Mouse (Mus musculus) heart, adult 2 months (tissue): ENCODE data around the gene Gm20521. TPM values are rescaled to one million over a fixed set of nuclear protein-coding genes. Genes with fewer than 3 reads are reported as not detected.

Experiments
- DNase-seq, 2 experiments: peaks; one replicate each; pipeline ENCODE4 v3.0.0; 2021
- H3K27ac ChIP-seq: fragments of 200-600 bp; 2 replicates; pipeline ENCODE4 v1.8.1; 2022
- H3K27me3 ChIP-seq: fragments of 200-500 bp; 2 replicates; pipeline ENCODE4 v1.6.1; 2012; ENCODE audit warnings: mild to moderate bottlenecking, low read length, inconsistent platforms, mixed read lengths; ENCODE audit not compliant: control insufficient read depth, insufficient read depth
- H3K36me3 ChIP-seq: fragments of 200-500 bp; 2 replicates; pipeline ENCODE4 v1.6.1; 2012; ENCODE audit warnings: low read length, inconsistent platforms; ENCODE audit not compliant: control insufficient read depth, insufficient read depth
- H3K4me1 ChIP-seq: fragments of 200-500 bp; 2 replicates; pipeline ENCODE4 v1.6.1; 2011; ENCODE audit warnings: low read length; ENCODE audit not compliant: control insufficient read depth, insufficient read depth
- H3K4me3 ChIP-seq: fragments of 200-600 bp; 2 replicates; pipeline ENCODE4 v1.8.1; 2022
- H3K79me2 ChIP-seq: fragments of 200-500 bp; replicated peaks from 2 replicates; pipeline ENCODE4 v1.6.1; 2012; ENCODE audit warnings: mild to moderate bottlenecking, inconsistent platforms, low read length, moderate library complexity, mixed read lengths; ENCODE audit not compliant: control insufficient read depth, insufficient read depth
- H3K9ac ChIP-seq: fragments of 200-500 bp; 2 replicates; pipeline ENCODE4 v1.6.1; 2012; ENCODE audit warnings: low read depth, mild to moderate bottlenecking, control low read depth, inconsistent platforms, low read length, mixed read lengths
- CTCF ChIP-seq: fragments of 200-600 bp; IDR thresholded peaks from 2 replicates; pipeline ENCODE4 v1.8.1; 2022; ENCODE audit warnings: antibody characterized with exemption, mild to moderate bottlenecking, moderate library complexity
- EP300 ChIP-seq: fragments of 200-500 bp; IDR thresholded peaks from 2 replicates; pipeline ENCODE4 v1.6.1; 2011; ENCODE audit warnings: low read depth, low read length, control low read depth; ENCODE audit not compliant: insufficient read depth
- POLR2A ChIP-seq: fragments of 200-500 bp; IDR thresholded peaks from 2 replicates; pipeline ENCODE4 v1.6.1; 2011; ENCODE audit warnings: mild to moderate bottlenecking, low read depth, low read length, control low read depth; ENCODE audit not compliant: insufficient read depth
- WGBS: fragments of 180-500 bp; shearing (Covaris S2); methylation state at CpG from one replicate; pipeline ENCODE4 v1.1.7; 2018; 5-methylcytosine and 5-hydroxymethylcytosine counted together
- intact Hi-C: fragments of 180-260 bp; cut with DNase I; formaldehyde crosslinking; loops from one replicate; pipeline ENCODE4 v1.15.1; 2025
- polyA plus RNA-seq: library from polyadenylated mRNA; depleted of rRNA; stranded (reverse); fragments of >200 nt; gene quantifications from 2 replicates; pipeline ENCODE4 v1.2.3, GENCODE M21; 2012
- total RNA-seq, 2 experiments: library from RNA; stranded (reverse); gene quantifications; 2 replicates each; pipeline ENCODE4 v1.2.3; 2021

Gm20521 gene
- total and polyA plus RNA-seq, 3 experiments: 3.2 to 6.1 TPM; not detected in 1

- Histone ChIP-seq H3K27ac (no peak overlapping the region), H3K36me3 (no peaks in the 10 kb centered on the region), H3K27me3 (no peaks in the 10 kb centered on the region), H3K9ac (no peak overlapping the region), H3K4me1 (no peaks in the 10 kb centered on the region), H3K4me3 (no peak overlapping the region), H3K79me2 (no peaks in the 10 kb centered on the region)
- TF ChIP-seq CTCF (peak; percentile 57), POLR2A (no peak), EP300 (no peak)
- intact Hi-C loops: no loop called here
- WGBS: 60% methylated on average over 5 of the region's 5 CpGs
- DNase-seq: no peak
These were observed 16.3 kb upstream of the Gm20521 start for GRCm38 (mm10) chr14:54866936-54867335.

GRCm38 (mm10) chr14:54868026-54868425 is 15.2 kb upstream of the Gm20521 start:
- no peak overlapping the region for H3K4me3 ChIP-seq
- no peak overlapping the region for H3K9ac ChIP-seq
- no peaks in the 10 kb centered on the region for H3K36me3 ChIP-seq
- H3K4me1 ChIP-seq: no peaks in the 10 kb centered on the region
- H3K27ac ChIP-seq: no peak overlapping the region
- DNase-seq: no peak
- TF ChIP-seq EP300 (no peak), POLR2A (no peak), CTCF (no peak)
- intact Hi-C loops: no loop called here
- H3K79me2 ChIP-seq: no peaks in the 10 kb centered on the region
- WGBS: 80% methylated on average over 4 of the region's 4 CpGs
- no peaks in the 10 kb centered on the region for H3K27me3 ChIP-seq

DNA sequence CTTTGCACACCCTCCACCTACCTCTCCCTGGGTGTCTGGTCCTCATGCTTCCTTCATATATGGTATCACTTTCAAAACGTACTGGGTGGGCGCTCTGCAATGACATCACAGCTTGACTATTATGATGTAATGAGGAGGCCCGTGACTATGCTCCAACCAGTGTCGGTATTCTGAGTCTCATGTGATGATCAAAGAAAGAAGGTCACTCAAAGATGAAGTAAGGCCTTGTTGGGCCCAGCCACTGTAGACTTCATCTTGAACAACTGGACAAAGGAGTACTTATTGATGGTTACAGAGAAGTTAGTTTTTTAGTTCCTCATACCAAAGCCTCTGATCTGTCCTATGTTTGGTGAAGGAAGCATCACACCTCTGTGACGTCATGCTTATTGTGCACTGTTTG is 12.4 kb upstream of the Gm20521 start, which contains the start of gene Homez:
TSS of gene Homez (minus strand) at position 101 of the 400 bp plus-strand sequence.
- Histone ChIP-seq H3K79me2 (no peaks in the 10 kb centered on the region), H3K27ac (no peak within 1 kb of the TSS), H3K27me3 (no peaks in the 10 kb centered on the region), H3K4me1 (peaks cover 1% of the 10 kb centered on the region; the same call in 1 of the 2 replicates), H3K36me3 (no peaks in the 10 kb centered on the region), H3K9ac (no peak within 1 kb of the TSS), H3K4me3 (no peak within 1 kb of the TSS)
- 88% methylated on average over 5 of the region's 5 CpGs for WGBS
- no peak for DNase-seq
- TF ChIP-seq POLR2A (no peak), CTCF (no peak)
- intact Hi-C loops: no loop called here

GRCm38 (mm10) chr14:54874165-54874564 is 9.1 kb upstream of the Gm20521 start:
- Histone ChIP-seq H3K4me3 (no peak overlapping the region), H3K4me1 (peaks cover 2% of the 10 kb centered on the region; the same call in 1 of the 2 replicates), H3K27me3 (no peaks in the 10 kb centered on the region), H3K36me3 (no peaks in the 10 kb centered on the region), H3K27ac (no peak overlapping the region), H3K79me2 (no peaks in the 10 kb centered on the region), H3K9ac (no peak overlapping the region)
- DNase-seq: no peak
- TF ChIP-seq POLR2A: no peak
- intact Hi-C loops: no loop called here
- 89% methylated on average over 3 of the region's 3 CpGs for WGBS

DNA sequence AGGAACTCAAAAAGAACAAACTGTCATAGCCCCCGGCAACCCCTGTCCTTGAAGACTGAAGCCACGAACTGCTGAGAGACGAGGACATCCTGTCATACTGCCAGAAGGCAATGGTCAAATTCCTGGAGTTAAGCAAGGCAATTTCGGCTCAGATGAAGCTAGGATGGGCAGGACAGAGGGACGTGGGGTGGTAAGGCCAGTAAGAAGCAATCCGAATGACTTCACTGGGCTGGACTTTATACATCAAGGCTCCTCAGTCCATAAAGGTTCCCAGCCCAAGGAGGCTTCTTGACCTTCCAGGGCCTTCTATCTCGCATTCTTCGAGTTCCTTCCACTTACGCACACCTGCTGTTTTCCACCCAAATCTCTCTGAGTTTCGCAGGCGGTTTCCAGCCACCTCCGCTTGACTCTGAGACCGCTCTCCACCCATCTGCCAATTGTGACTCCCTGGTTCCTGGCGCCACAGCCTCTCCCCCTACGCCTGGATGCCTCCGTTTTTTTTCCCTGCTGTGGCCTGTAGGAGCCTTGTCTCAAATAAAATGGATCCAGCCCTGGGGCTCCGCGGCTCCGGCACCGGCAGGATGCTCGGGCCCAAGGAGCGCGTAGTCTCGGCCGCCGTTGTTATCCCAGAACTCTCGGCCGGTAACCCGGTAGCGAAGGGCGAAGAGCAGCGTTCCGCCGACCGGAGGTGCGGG is 7.2 kb upstream of the Gm20521 start:
- DNase-seq: no peak
- intact Hi-C loops: no loop called here
- Histone ChIP-seq H3K79me2 (no peaks in the 10 kb centered on the region), H3K27ac (peak overlapping the region; percentile 76), H3K27me3 (no peaks in the 10 kb centered on the region), H3K4me3 (peak overlapping the region; percentile 81), H3K9ac (peak overlapping the region; percentile 89), H3K4me1 (peaks cover 2% of the 10 kb centered on the region; the same call in 1 of the 2 replicates), H3K36me3 (no peaks in the 10 kb centered on the region)
- TF ChIP-seq CTCF: no peak
- TF ChIP-seq POLR2A: no peak
- TF ChIP-seq EP300: no peak
- 6% methylated on average over 36 of the region's 36 CpGs for WGBS

DNA sequence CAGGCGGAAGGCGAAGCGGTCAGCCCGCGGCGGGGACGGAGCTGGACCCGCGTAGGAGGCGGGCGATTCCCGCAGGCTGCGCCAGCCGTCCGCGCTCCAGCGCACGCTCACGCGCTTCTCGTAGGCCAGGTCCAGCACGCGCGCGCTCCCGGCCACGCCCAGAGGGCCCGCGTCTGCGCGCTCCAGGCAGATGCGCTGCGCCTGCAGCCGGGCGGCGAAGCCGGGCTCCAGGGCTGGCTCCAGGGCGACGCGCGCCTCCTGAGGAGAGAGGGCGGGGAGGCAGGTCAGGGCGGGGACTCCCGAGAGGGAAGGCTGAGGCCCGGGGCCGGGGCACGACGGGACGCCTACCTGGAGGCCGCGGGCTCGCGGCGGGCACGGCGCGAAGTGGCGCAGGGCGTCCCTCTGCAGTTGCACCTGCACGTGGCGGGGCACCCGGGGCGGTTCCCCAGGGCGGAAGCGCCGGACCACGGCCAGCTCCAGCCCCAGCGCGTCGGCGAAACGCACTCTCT is 6.6 kb upstream of the Gm20521 start:
- Histone ChIP-seq H3K27me3 (no peaks in the 10 kb centered on the region), H3K79me2 (no peaks in the 10 kb centered on the region), H3K27ac (peak overlapping the region; percentile 76), H3K9ac (peak overlapping the region; percentile 89), H3K4me3 (peak overlapping the region; percentile 81), H3K4me1 (peaks cover 2% of the 10 kb centered on the region; the same call in 1 of the 2 replicates), H3K36me3 (no peaks in the 10 kb centered on the region)
- TF ChIP-seq CTCF (no peak), POLR2A (0 out of 2 replicates have a peak, but pooled peaks have one; percentile 43)
- under 1% methylated on average over 69 of the region's 72 CpGs for WGBS
- DNase-seq: peak; percentile 92 to 94
- intact Hi-C loops: no loop called here
